Mouse (Mus musculus): ENCODE measurements around the gene Rufy4.

DNA sequence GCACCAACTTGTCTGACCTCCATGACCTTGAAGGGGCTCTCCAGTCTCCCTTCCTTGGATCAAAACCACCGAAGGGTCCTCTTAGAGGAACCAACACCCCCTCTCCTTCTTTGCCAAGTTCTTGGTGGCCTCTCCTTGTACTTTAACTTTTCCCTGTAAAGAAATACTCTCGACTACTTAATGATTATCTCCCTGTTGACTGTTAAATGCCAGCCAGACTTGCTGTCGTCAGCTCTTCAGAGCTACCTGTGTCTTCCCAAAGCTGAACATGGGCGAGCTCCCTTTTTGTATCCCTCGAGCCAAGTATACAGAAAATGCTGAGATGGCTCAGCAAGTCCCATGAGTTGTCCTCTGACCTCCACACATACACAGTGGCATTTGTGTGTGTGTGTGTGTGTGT lies 31.9 kb upstream of the Rufy4 start:
- TF ChIP-seq CTCF (IDR thresholded peaks at IDR 0.05; ENCODE audit: insufficient read depth, low read depth, low read length) (no peak), POLR2A (IDR thresholded peaks at IDR 0.05; ENCODE audit: insufficient read depth, low read depth, low read length) (no peak)

All from olfactory bulb, adult 2 months (tissue).